Mouse (Mus musculus) liver, embryonic 14.5 days (tissue): ENCODE data around the gene Pkd1l3. TPM values are rescaled to one million over a fixed set of nuclear protein-coding genes. Genes with fewer than 3 reads are reported as not detected.

ENCODE experiments used
- ATAC-seq: fragments of 200-750 bp; cut with Nextera tagmentation; 2 replicates; pipeline ENCODE4 v1.8.0; 2017; ENCODE audit warnings: moderate number of reproducible peaks, mild to moderate bottlenecking, moderate library complexity; ENCODE audit not compliant: insufficient read depth
- DNase-seq, 3 experiments: peaks; one replicate each; pipeline ENCODE4 v3.0.0-alpha.2; 2012 to 2013; ENCODE audit warnings: low read depth in 3 of 3, low spot score in 3 of 3
- H3K27ac ChIP-seq: fragments of 300-500 bp; sonication (generic); 2 replicates; pipeline ENCODE4 v1.5.1; 2014; ENCODE audit warnings: moderate library complexity, mild to moderate bottlenecking, control low read depth, inconsistent platforms
- H3K27me3 ChIP-seq: fragments of 300-500 bp; sonication (generic); 2 replicates; pipeline ENCODE4 v1.6.1; 2014; ENCODE audit warnings: mild to moderate bottlenecking, low read length, moderate library complexity; ENCODE audit not compliant: control insufficient read depth, insufficient read depth
- H3K36me3 ChIP-seq: fragments of 300-500 bp; sonication (generic); replicated peaks from 2 replicates; pipeline ENCODE4 v1.6.1; 2014; ENCODE audit warnings: low read depth; ENCODE audit not compliant: control insufficient read depth, insufficient read depth
- H3K4me1 ChIP-seq, 2 experiments: fragments of 200-500 bp in 1 of 2; fragments of 300-500 bp in 1 of 2; sonication (generic) in 1 of 2; replicated peaks; 2 replicates each; pipeline ENCODE4 v1.6.1; 2012 to 2014; ENCODE audit warnings: antibody characterized with exemption in 1 of 2, inconsistent platforms in 1 of 2, low read length in 1 of 2; ENCODE audit not compliant: control insufficient read depth in 2 of 2, insufficient read depth in 2 of 2
- H3K4me2 ChIP-seq: fragments of 300-500 bp; sonication (generic); 2 replicates; pipeline ENCODE4 v1.6.1; 2014; ENCODE audit warnings: low read depth, mild to moderate bottlenecking, control low read depth, moderate library complexity
- H3K4me3 ChIP-seq, 2 experiments: fragments of 200-500 bp in 1 of 2; fragments of 300-500 bp in 1 of 2; sonication (generic) in 1 of 2; 2 replicates each; pipeline ENCODE4 v1.5.1; 2012 to 2014; ENCODE audit warnings: low read depth in 2 of 2, low read length in 2 of 2, mild to moderate bottlenecking in 2 of 2, control low read depth in 1 of 2, inconsistent platforms in 1 of 2, moderate library complexity in 1 of 2; ENCODE audit not compliant: insufficient read depth in 1 of 2
- H3K9ac ChIP-seq: fragments of 300-500 bp; sonication (generic); replicated peaks from 2 replicates; pipeline ENCODE4 v1.6.1; 2014; ENCODE audit warnings: mild to moderate bottlenecking, control low read depth, moderate library complexity
- H3K9me3 ChIP-seq: fragments of 300-500 bp; sonication (generic); 2 replicates; pipeline ENCODE4 v1.6.1; 2016; ENCODE audit warnings: low read length, mixed read lengths; ENCODE audit not compliant: control insufficient read depth
- CTCF ChIP-seq: IDR thresholded peaks from 2 replicates; pipeline ENCODE4 v1.5.1; 2016; ENCODE audit warnings: antibody characterized with exemption, low read depth, control low read depth
- EP300 ChIP-seq: IDR thresholded peaks from 2 replicates; pipeline ENCODE4 v1.6.1; 2016; ENCODE audit warnings: antibody characterized with exemption, low read depth
- WGBS: fragments of 180-500 bp; shearing (Covaris S2); extraction: QIAGEN DNeasy Blood & Tissue Kit; methylation state at CpG from one replicate; pipeline ENCODE4 v1.1.7; 2014; ENCODE audit not compliant: insufficient replicate concordance; 5-methylcytosine and 5-hydroxymethylcytosine counted together
- polyA plus RNA-seq, 2 experiments: library from polyadenylated mRNA; depleted of rRNA in 1 of 2; stranded (reverse) in 1 of 2; unstranded in 1 of 2; fragments of >200 nt; fragmentation: Nextera tagmentation in 1 of 2; extraction: Ambion mirVana in 1 of 2; gene quantifications; 2 replicates each; pipeline versions ENCODE4 v1.2.1 to v1.2.3; 2012 to 2014

The Pkd1l3 gene
- polyA plus RNA-seq, 2 experiments, result 0.37 to 0.76 TPM

- no peaks in the 10 kb centered on the region for H3K27me3 ChIP-seq
- ATAC-seq (no peak), DNase-seq (no peak)
- TF ChIP-seq EP300 (no peak), CTCF (no peak)
- no peak overlapping the region for H3K4me3 ChIP-seq
- peaks cover 10% of the 10 kb centered on the region for H3K36me3 ChIP-seq
- H3K4me1 ChIP-seq, result no peaks in the 10 kb centered on the region
- WGBS, result 68% methylated on average over 5 of the region's 5 CpGs
- no peak overlapping the region for H3K27ac ChIP-seq
- no peak overlapping the region for H3K9ac ChIP-seq
- H3K4me2 ChIP-seq, result no peak overlapping the region
- H3K9me3 ChIP-seq, result no peaks in the 10 kb centered on the region
Observed at GRCm38 (mm10) chr8:109666616-109667015, 52.3 kb downstream of the Pkd1l3 start.

GRCm38 (mm10) chr8:109672656-109673055, 58.3 kb downstream of the Pkd1l3 start:
- WGBS, result 84% methylated on average over 5 of the region's 5 CpGs
- Histone ChIP-seq H3K36me3 (peaks cover 62% of the 10 kb centered on the region), H3K4me3 (no peak overlapping the region), H3K9ac (no peak overlapping the region), H3K4me2 (no peak overlapping the region), H3K4me1 (no peaks in the 10 kb centered on the region), H3K27me3 (no peaks in the 10 kb centered on the region), H3K9me3 (no peaks in the 10 kb centered on the region), H3K27ac (no peak overlapping the region)
- no peak for TF ChIP-seq CTCF
- no peak for TF ChIP-seq EP300
- ATAC-seq, result no peak
- no peak for DNase-seq

- no peaks in the 10 kb centered on the region for H3K27me3 ChIP-seq
- no peaks in the 10 kb centered on the region for H3K9me3 ChIP-seq
- H3K27ac ChIP-seq, result no peak overlapping the region
- DNase-seq, result no peak
- no peak overlapping the region for H3K4me2 ChIP-seq
- WGBS, result 85% methylated on average over 2 of the region's 2 CpGs
- no peak overlapping the region for H3K4me3 ChIP-seq
- H3K4me1 ChIP-seq, result no peaks in the 10 kb centered on the region
- no peak for ATAC-seq
- peaks cover 71% of the 10 kb centered on the region for H3K36me3 ChIP-seq
- no peak for TF ChIP-seq CTCF
- TF ChIP-seq EP300, result no peak
- no peak overlapping the region for H3K9ac ChIP-seq
Observed at GRCm38 (mm10) chr8:109673596-109673995, 59.3 kb downstream of the Pkd1l3 start.

GRCm38 (mm10) chr8:109675896-109676643, 61.8 kb downstream of the Pkd1l3 start:
- WGBS, result 89% methylated on average over 9 of the region's 9 CpGs

GRCm38 (mm10) chr8:109681535-109681934, 67.2 kb downstream of the Pkd1l3 start:
- H3K4me1 ChIP-seq, result no peaks in the 10 kb centered on the region
- no peaks in the 10 kb centered on the region for H3K27me3 ChIP-seq
- peaks cover 60% of the 10 kb centered on the region for H3K36me3 ChIP-seq
- TF ChIP-seq EP300, result no peak
- no peak for TF ChIP-seq CTCF
- no peak overlapping the region for H3K9ac ChIP-seq
- no peak for ATAC-seq
- H3K4me3 ChIP-seq, result no peak overlapping the region
- 68% methylated on average over 3 of the region's 3 CpGs for WGBS
- DNase-seq, result no peak
- no peaks in the 10 kb centered on the region for H3K9me3 ChIP-seq
- H3K27ac ChIP-seq, result no peak overlapping the region
- H3K4me2 ChIP-seq, result no peak overlapping the region

More at GRCm38 (mm10) chr8:109675896-109676643, 61.8 kb downstream of the Pkd1l3 start:
- Histone ChIP-seq H3K27ac (no peak overlapping the region), H3K4me3 (no peak overlapping the region), H3K9ac (no peak overlapping the region), H3K27me3 (no peaks in the 10 kb centered on the region), H3K4me1 (no peaks in the 10 kb centered on the region), H3K36me3 (peaks cover 83% of the 10 kb centered on the region), H3K9me3 (no peaks in the 10 kb centered on the region), H3K4me2 (no peak overlapping the region)
- TF ChIP-seq CTCF (no peak), EP300 (no peak)
- ATAC-seq, result no peak
- no peak for DNase-seq
